ENCODE assay signal across 37 mouse cellular contexts in the genomic region with DNA sequence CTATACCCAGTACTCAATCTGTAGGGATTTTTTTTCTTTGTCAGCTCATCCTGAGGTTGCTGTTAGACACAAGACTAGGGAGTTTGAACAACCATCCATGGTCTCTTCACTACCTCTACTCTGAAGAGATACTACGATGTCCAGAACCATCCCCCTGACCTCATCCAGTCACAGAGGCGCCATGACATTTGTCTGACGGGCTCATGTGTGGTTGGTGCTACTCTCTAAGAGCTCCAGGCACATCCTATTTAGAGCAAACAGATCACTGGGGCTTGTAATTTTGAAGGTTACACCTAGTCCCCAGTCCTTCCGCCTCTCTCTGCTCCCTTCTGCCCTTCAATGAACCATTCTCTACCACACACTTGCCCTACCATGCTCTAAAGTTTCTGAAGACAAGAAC. TPM values are rescaled to one million over a fixed set of nuclear protein-coding genes. Genes with fewer than 3 reads are reported as not detected.
"Had no signal": no experiment of that assay in that cellular context is flagged by ENCODE, and none has a peak within 500 bp of the region (broad histone marks: within the 10 kb centered on the region; RNA-seq: fewer than 3 reads in every experiment).

No protein-coding gene starts in this region.

- H3K27ac ChIP-seq: heart, embryonic 13.5 days; heart, embryonic 15.5 days; hindbrain, embryonic 10.5 days; hindbrain, embryonic 12.5 days; hindbrain, embryonic 13.5 days; hindbrain, embryonic 14.5 days; hindbrain, embryonic 15.5 days; hindbrain, postnatal 0 days; intestine, embryonic 15.5 days; kidney, embryonic 15.5 days; kidney, postnatal 0 days; layer of hippocampus, adult 2 months; left cerebral cortex, adult 2 months had no signal

- H3K9me3 ChIP-seq: heart, embryonic 15.5 days; hindbrain, embryonic 12.5 days; intestine, embryonic 15.5 days had no signal

- H3K4me3 ChIP-seq: heart, embryonic 12.5 days; heart, embryonic 13.5 days; heart, embryonic 15.5 days; hindbrain, embryonic 10.5 days; hindbrain, embryonic 12.5 days; hindbrain, embryonic 13.5 days; hindbrain, embryonic 15.5 days; intestine, embryonic 15.5 days; kidney, embryonic 15.5 days; layer of hippocampus, adult 2 months; left cerebral cortex, adult 2 months had no signal

- DNase-seq: heart, postnatal 10 days; heart, postnatal 14 days; heart, postnatal 36 days; heart, postnatal 4 days; kidney, adult 11 months; kidney, adult 18-20 months; kidney, adult 2 months; kidney, adult 8-10 months; kidney, adult 9 months; kidney, postnatal 10 days; kidney, postnatal 14 days; kidney, postnatal 36 days; kidney, postnatal 4 days; layer of hippocampus, adult 9-11 months; layer of hippocampus, postnatal 36 days had no signal

- H3K36me3 ChIP-seq: heart, embryonic 12.5 days; heart, embryonic 13.5 days; heart, embryonic 15.5 days; hindbrain, embryonic 10.5 days; hindbrain, embryonic 12.5 days; hindbrain, embryonic 13.5 days; hindbrain, embryonic 15.5 days; intestine, embryonic 15.5 days; kidney, embryonic 15.5 days had no signal

- H3K4me1 ChIP-seq: heart, embryonic 12.5 days; heart, embryonic 13.5 days; heart, embryonic 15.5 days; hindbrain, embryonic 10.5 days; hindbrain, embryonic 12.5 days; hindbrain, embryonic 13.5 days; hindbrain, embryonic 15.5 days; intestine, embryonic 15.5 days; kidney, embryonic 15.5 days had no signal

RNA-seq across cellular contexts. Expression of gene Irx4, which starts 13.3 kb away (rescaled TPM):
- total RNA-seq: hematopoietic stem cell, adult 5-6 weeks; layer of hippocampus, adult 18-20 months; layer of hippocampus, adult 2 months; layer of hippocampus, adult 8-10 months; layer of hippocampus, postnatal 10 days; layer of hippocampus, postnatal 14 days; layer of hippocampus, postnatal 25 days; layer of hippocampus, postnatal 36 days; left cerebral cortex, adult 18-20 months; left cerebral cortex, adult 2 months had no signal
- polyA plus RNA-seq: inflammation-experienced regulatory T-cells, adult 6 months had no signal
